In genomic region chr12:7918967-7919708, GRCm38 (mm10) we compare ENCODE assay signal across 21 mouse cellular contexts. TPM values are rescaled to one million over a fixed set of nuclear protein-coding genes. Genes with fewer than 3 reads are reported as not detected.
DNase-seq lines count a peak whose midpoint lies in the region; ATAC-seq and TF ChIP-seq lines count a peak whose summit lies in the region.
"Had no signal": no experiment of that assay in that cellular context is flagged by ENCODE, and none has a peak within 500 bp of the region (broad histone marks: within the 10 kb centered on the region; RNA-seq: fewer than 3 reads in every experiment).

No protein-coding gene starts in this region.

- H3K4me2 ChIP-seq in liver, postnatal 0 days (ENCODE audit: low read depth, low read length): peak overlapping the region; percentile 18; the same call in 1 of the 2 replicates
- H3K4me2 ChIP-seq in liver, embryonic 12.5 days: no peak overlapping the region
- H3K4me2 ChIP-seq in midbrain, embryonic 15.5 days: no peak overlapping the region
- H3K4me2 ChIP-seq: forebrain, embryonic 15.5 days; midbrain, embryonic 11.5 days; neural tube, embryonic 12.5 days had no signal

- no peaks in the 10 kb centered on the region for H3K27me3 ChIP-seq in liver, postnatal 0 days (ENCODE audit: insufficient read depth, low read length)
- no peaks in the 10 kb centered on the region for H3K27me3 ChIP-seq in liver, embryonic 12.5 days (replicated peaks)
- no peaks in the 10 kb centered on the region for H3K27me3 ChIP-seq in midbrain, embryonic 15.5 days (replicated peaks)
- H3K27me3 ChIP-seq: forebrain, embryonic 15.5 days; neural tube, embryonic 12.5 days had no signal

- no peak for TF ChIP-seq CTCF in liver, postnatal 0 days (IDR thresholded peaks at IDR 0.05; ENCODE audit: low read depth)

- DNase-seq in kidney, adult 11 months: peak; percentile 31
- DNase-seq in kidney, postnatal 10 days: no peak
- DNase-seq in liver, postnatal 0 days: no peak
- DNase-seq in kidney, postnatal 14 days: peak; percentile 20
- DNase-seq in yolk sac, embryonic 10.5 days (ENCODE audit: low spot score): peak; percentile 10
- DNase-seq: adrenal gland, postnatal 10 days; cerebellum, adult 9-11 months; gastrocnemius, postnatal 14 days; left cerebral cortex, postnatal 4 days; thymus, adult 18-20 months had no signal

- no peak overlapping the region for H3K4me3 ChIP-seq in liver, postnatal 0 days (ENCODE audit: low read depth, low read length)
- no peak overlapping the region for H3K4me3 ChIP-seq in liver, embryonic 12.5 days
- no peak overlapping the region for H3K4me3 ChIP-seq in midbrain, embryonic 15.5 days
- H3K4me3 ChIP-seq: erythroblast, embryonic 14.5 days; forebrain, embryonic 15.5 days; neural tube, embryonic 12.5 days had no signal

- ATAC-seq in liver, postnatal 0 days: no peak
- no peak for ATAC-seq in liver, embryonic 12.5 days
- ATAC-seq in granulocyte monocyte progenitor cell, adult 5-6 weeks (replicated peaks; ENCODE audit: poor library complexity, severe bottlenecking): no peak
- no peak for ATAC-seq in midbrain, embryonic 15.5 days (replicated peaks)
- ATAC-seq: forebrain, embryonic 15.5 days; lung, postnatal 0 days had no signal

- H3K4me1 ChIP-seq in liver, postnatal 0 days (ENCODE audit: insufficient read depth): no peaks in the 10 kb centered on the region
- no peaks in the 10 kb centered on the region for H3K4me1 ChIP-seq in liver, embryonic 12.5 days
- H3K4me1 ChIP-seq in midbrain, embryonic 15.5 days: no peaks in the 10 kb centered on the region
- H3K4me1 ChIP-seq: forebrain, embryonic 15.5 days; neural tube, embryonic 12.5 days had no signal

- WGBS in liver, postnatal 0 days (ENCODE audit: insufficient replicate concordance): 65% methylated on average over 4 of the region's 4 CpGs
- 71% methylated on average over 4 of the region's 4 CpGs for WGBS in liver, embryonic 12.5 days (ENCODE audit: insufficient replicate concordance)
- 88% methylated on average over 4 of the region's 4 CpGs for WGBS in midbrain, embryonic 15.5 days

- no peaks in the 10 kb centered on the region for H3K36me3 ChIP-seq in liver, postnatal 0 days (replicated peaks; ENCODE audit: insufficient read depth, low read length)
- H3K36me3 ChIP-seq in liver, embryonic 12.5 days: no peaks in the 10 kb centered on the region
- no peaks in the 10 kb centered on the region for H3K36me3 ChIP-seq in midbrain, embryonic 15.5 days (replicated peaks)
- H3K36me3 ChIP-seq: forebrain, embryonic 15.5 days; neural tube, embryonic 12.5 days had no signal

- TF ChIP-seq EP300 in liver, postnatal 0 days (IDR thresholded peaks at IDR 0.05; ENCODE audit: low read depth): no peak

- no peak overlapping the region; the same call in 1 of the 2 replicates for H3K9ac ChIP-seq in liver, postnatal 0 days (replicated peaks)
- H3K9ac ChIP-seq in liver, embryonic 12.5 days: no peak overlapping the region
- no peak overlapping the region for H3K9ac ChIP-seq in midbrain, embryonic 15.5 days
- H3K9ac ChIP-seq: forebrain, embryonic 15.5 days; liver, embryonic 14.5 days; neural tube, embryonic 12.5 days had no signal

- no peaks in the 10 kb centered on the region for H3K9me3 ChIP-seq in liver, postnatal 0 days (ENCODE audit: low read length)
- H3K9me3 ChIP-seq in liver, embryonic 12.5 days (replicated peaks): no peaks in the 10 kb centered on the region
- H3K9me3 ChIP-seq in midbrain, embryonic 15.5 days: no peaks in the 10 kb centered on the region
- H3K9me3 ChIP-seq: forebrain, embryonic 15.5 days; neural tube, embryonic 12.5 days had no signal

- peak overlapping the region; percentile 93 for H3K27ac ChIP-seq in liver, postnatal 0 days (ENCODE audit: low read depth)
- H3K27ac ChIP-seq in liver, embryonic 12.5 days: no peak overlapping the region
- no peak overlapping the region for H3K27ac ChIP-seq in midbrain, embryonic 15.5 days
- H3K27ac ChIP-seq: forebrain, embryonic 15.5 days; liver, embryonic 14.5 days; neural tube, embryonic 12.5 days had no signal

RNA-seq across cellular contexts. Expression of gene Apob, which starts 58.3 kb away (rescaled TPM):
- 178 and 219 TPM in 2 replicates for polyA plus RNA-seq in liver, postnatal 0 days (2015; fragmentation: Nextera tagmentation; extraction: Ambion mirVana)
- polyA plus RNA-seq in liver, embryonic 12.5 days (2016; fragmentation: Nextera tagmentation; extraction: Ambion mirVana): 64.5 and 69.2 TPM in 2 replicates
- not detected in 2 replicates for total RNA-seq in granulocyte monocyte progenitor cell, adult 5-6 weeks (2014; fragmentation: Nextera tagmentation)
- total RNA-seq in granulocyte monocyte progenitor cell, adult 5-6 weeks (2017): not detected in 2 replicates
- 0.05 TPM in 1 of 2 replicates, not detected in the other for polyA plus RNA-seq in midbrain, embryonic 15.5 days (2015; fragmentation: Nextera tagmentation; extraction: Ambion mirVana)
- total RNA-seq: layer of hippocampus, adult 8-10 months; monocyte, adult 5-6 weeks had no signal

Comparison
In these comparisons a context has a peak if more than half of its experiments do, and no peak if none do; other contexts are left out.
1. DNase-seq: peak in kidney, adult 11 months (single experiment), kidney, postnatal 14 days (single experiment) and yolk sac, embryonic 10.5 days (single experiment); none in kidney, postnatal 10 days (single experiment) and liver, postnatal 0 days (single experiment).
2. RNA of gene Apob, which starts 58.3 kb away (polyA plus RNA-seq): 178 to 219 TPM in liver, postnatal 0 days and 64.5 to 69.2 TPM in liver, embryonic 12.5 days; 0.05 TPM in midbrain, embryonic 15.5 days; every median in the first group is over 10 times any median in the second.